Mouse (Mus musculus) MEL-GATA-1-ER (cell line): ENCODE measurements around the gene Zcchc10.
A peak's percentile ranks its signal among the peaks of the same experiment; 100 is the strongest.
"Not testable (repeated sequence)": the region's sequence is repeated elsewhere in the genome, so short reads cannot be mapped to it uniquely, and the experiment has no call there.

Experiments
- DNase-seq: peaks from one replicate; pipeline ENCODE4 v3.0.0-alpha.2; 2012; ENCODE audit warnings: low read depth; ENCODE audit errors: extremely low read depth

The Zcchc10 gene

GRCm38 (mm10) chr11:53316996-53317395 is 7.5 kb upstream of the Zcchc10 start:
- no peak for DNase-seq

GRCm38 (mm10) chr11:53318041-53318440 is 6.4 kb upstream of the Zcchc10 start:
- no peak for DNase-seq

GRCm38 (mm10) chr11:53318568-53318967 is 5.9 kb upstream of the Zcchc10 start:
- not testable (repeated sequence) for DNase-seq

GRCm38 (mm10) chr11:53319867-53320266 is 4.6 kb upstream of the Zcchc10 start:
- DNase-seq: not testable (repeated sequence)

GRCm38 (mm10) chr11:53330325-53330724 is 5.8 kb downstream of the Zcchc10 start:
- DNase-seq: no peak

GRCm38 (mm10) chr11:53331121-53331520 is 6.6 kb downstream of the Zcchc10 start:
- DNase-seq: no peak

- no peak for DNase-seq
Measured at GRCm38 (mm10) chr11:53332076-53332680, 7.7 kb downstream of the Zcchc10 start.

- peak; percentile 79 for DNase-seq
Measured at GRCm38 (mm10) chr11:53335505-53336181, 11.2 kb downstream of the Zcchc10 start.

GRCm38 (mm10) chr11:53336182-53336571 is 11.7 kb downstream of the Zcchc10 start:
- DNase-seq: no peak

- DNase-seq: no peak
Measured at GRCm38 (mm10) chr11:53336924-53337323, 12.4 kb downstream of the Zcchc10 start.

- no peak for DNase-seq
Measured at GRCm38 (mm10) chr11:53337684-53338083, 13.2 kb downstream of the Zcchc10 start.

- DNase-seq: not testable (repeated sequence)
Measured at GRCm38 (mm10) chr11:53341019-53341418, 16.5 kb downstream of the Zcchc10 start.

GRCm38 (mm10) chr11:53342711-53343110 is 18.2 kb downstream of the Zcchc10 start:
- DNase-seq: no peak

- peak; percentile 60 for DNase-seq
Measured at GRCm38 (mm10) chr11:53345328-53345727, 20.8 kb downstream of the Zcchc10 start.

GRCm38 (mm10) chr11:53345738-53346137 is 21.3 kb downstream of the Zcchc10 start:
- no peak for DNase-seq

GRCm38 (mm10) chr11:53350291-53351223 is 26.1 kb downstream of the Zcchc10 start, which contains the start of gene Aff4:
Gene Aff4 (plus strand): TSS chr11:53350833.
- DNase-seq: no peak

GRCm38 (mm10) chr11:53351224-53351942 is 26.9 kb downstream of the Zcchc10 start:
- peak; percentile 46 for DNase-seq

- no peak for DNase-seq
Measured at GRCm38 (mm10) chr11:53351943-53352590, 27.6 kb downstream of the Zcchc10 start.

GRCm38 (mm10) chr11:53358504-53359155 is 34.2 kb downstream of the Zcchc10 start:
- no peak for DNase-seq

GRCm38 (mm10) chr11:53367032-53367431 is 42.6 kb downstream of the Zcchc10 start:
- no peak for DNase-seq
